Mouse (Mus musculus): ENCODE data around the gene Ankrd36.

- TF ChIP-seq CTCF (IDR thresholded peaks at IDR 0.05; ENCODE audit: borderline replicate concordance, insufficient read depth, low read length) = no peak
- TF ChIP-seq POLR2A (IDR thresholded peaks at IDR 0.05; ENCODE audit: low read depth, low read length) = no peak
These were observed 55.6 kb downstream of the Ankrd36 start for GRCm38 (mm10) chr11:5625101-5625500.
